Mouse (Mus musculus): ENCODE results near the gene Arhgap9. TPM values are rescaled to one million over a fixed set of nuclear protein-coding genes. Genes with fewer than 3 reads are reported as not detected.
A peak's percentile ranks its signal among the peaks of the same experiment; 100 is the strongest.
"Not testable (repeated sequence)": the region's sequence is repeated elsewhere in the genome, so short reads cannot be mapped to it uniquely, and the experiment has no call there.

The Arhgap9 gene
- polyA plus RNA-seq, 1 experiment from 2014 or later: 1.7 TPM

DNA sequence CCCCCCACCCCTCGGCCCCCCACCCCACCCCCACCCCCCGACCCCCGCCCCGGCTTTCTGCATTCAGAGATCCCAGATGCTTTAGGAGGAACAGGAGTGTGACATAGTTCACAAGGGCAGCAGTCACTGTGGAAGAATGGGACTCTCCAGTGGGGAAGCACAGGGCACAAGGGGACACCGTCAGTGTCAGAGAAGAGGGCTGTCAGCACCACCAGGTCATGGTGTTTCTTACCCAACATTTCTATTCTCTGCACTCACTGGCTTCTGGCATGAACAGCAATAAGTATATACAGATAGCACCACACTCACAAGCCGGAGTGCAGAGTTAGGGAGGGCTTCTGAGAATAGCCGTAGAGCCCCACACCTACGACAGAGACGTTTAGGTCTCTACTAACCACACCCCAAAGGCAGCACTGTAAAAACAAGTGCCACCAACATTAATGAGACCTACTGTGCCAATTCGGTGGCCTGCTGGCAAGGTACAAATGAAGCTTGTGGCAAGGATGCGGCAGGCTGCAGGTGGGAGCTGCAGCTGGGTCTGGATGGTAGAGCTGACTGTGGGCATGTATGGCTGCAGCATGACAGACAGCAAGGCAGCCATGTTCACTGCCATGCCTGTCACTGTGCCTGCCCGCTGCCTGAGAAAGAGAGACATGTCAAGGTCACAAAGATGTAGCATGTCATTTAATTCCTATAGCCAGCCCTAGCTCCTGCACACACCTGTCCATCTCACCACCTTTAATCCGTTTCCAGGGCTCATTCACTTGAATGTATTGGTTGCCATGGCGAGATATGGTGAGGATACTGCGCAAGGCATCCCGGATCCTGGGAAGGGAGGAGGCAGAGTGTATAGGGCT, 24.5 kb upstream of the Arhgap9 start:
- Histone ChIP-seq H3K4me1 (replicated peaks; ENCODE audit: control insufficient read depth, insufficient read depth, low read length) (0 out of 2 replicates have a peak, but pooled peaks cover 2% of the 10 kb centered on the region), H3K27ac (ENCODE audit: low read depth, low read length) (no peak overlapping the region), H3K9ac (ENCODE audit: low read length) (no peak overlapping the region), H3K36me3 (ENCODE audit: control insufficient read depth, insufficient read depth, low read length) (peaks cover 34% of the 10 kb centered on the region), H3K9me3 (ENCODE audit: control insufficient read depth, low read length) (no peaks in the 10 kb centered on the region), H3K4me2 (ENCODE audit: low read depth, low read length, severe bottlenecking) (no peak overlapping the region), H3K27me3 (ENCODE audit: control insufficient read depth, insufficient read depth, low read length) (no peaks in the 10 kb centered on the region), H3K4me3 (ENCODE audit: low read depth, low read length) (no peak overlapping the region)
- DNase-seq (ENCODE audit: low spot score) (no peak), ATAC-seq (replicated peaks; ENCODE audit: low FRiP score) (no peak)
- 95% methylated on average over 16 of the region's 16 CpGs for WGBS

DNA sequence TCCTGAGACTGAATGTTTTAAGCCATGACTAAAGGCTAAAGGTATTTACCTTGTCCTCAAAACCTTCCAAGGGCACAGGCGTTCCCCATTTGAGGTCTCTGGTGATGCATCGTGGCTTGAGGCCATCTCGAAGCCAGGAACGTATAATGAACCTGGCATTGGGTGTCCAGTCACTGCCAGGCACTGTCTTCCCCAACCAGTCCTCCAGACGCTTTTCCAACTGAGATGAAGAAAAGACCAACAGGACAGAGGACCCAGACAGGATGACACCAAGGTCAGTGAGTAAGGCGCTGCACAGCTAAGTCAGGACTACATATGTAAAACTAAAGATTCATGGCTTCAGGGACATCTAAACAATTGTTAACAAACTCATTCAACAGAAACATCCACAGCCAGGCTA, 21.4 kb upstream of the Arhgap9 start:
- Histone ChIP-seq H3K4me1 (replicated peaks; ENCODE audit: control insufficient read depth, insufficient read depth, low read length) (no peaks in the 10 kb centered on the region), H3K4me3 (ENCODE audit: low read depth, low read length) (no peak overlapping the region), H3K27me3 (ENCODE audit: control insufficient read depth, insufficient read depth, low read length) (no peaks in the 10 kb centered on the region), H3K27ac (ENCODE audit: low read depth, low read length) (no peak overlapping the region), H3K9me3 (ENCODE audit: control insufficient read depth, low read length) (no peaks in the 10 kb centered on the region), H3K9ac (ENCODE audit: low read length) (no peak overlapping the region), H3K4me2 (ENCODE audit: low read depth, low read length, severe bottlenecking) (no peak overlapping the region), H3K36me3 (ENCODE audit: control insufficient read depth, insufficient read depth, low read length) (peaks cover 47% of the 10 kb centered on the region)
- no peak for DNase-seq (ENCODE audit: low spot score)
- 93% methylated on average over 6 of the region's 6 CpGs for WGBS
- no peak for ATAC-seq (replicated peaks; ENCODE audit: low FRiP score)

DNA sequence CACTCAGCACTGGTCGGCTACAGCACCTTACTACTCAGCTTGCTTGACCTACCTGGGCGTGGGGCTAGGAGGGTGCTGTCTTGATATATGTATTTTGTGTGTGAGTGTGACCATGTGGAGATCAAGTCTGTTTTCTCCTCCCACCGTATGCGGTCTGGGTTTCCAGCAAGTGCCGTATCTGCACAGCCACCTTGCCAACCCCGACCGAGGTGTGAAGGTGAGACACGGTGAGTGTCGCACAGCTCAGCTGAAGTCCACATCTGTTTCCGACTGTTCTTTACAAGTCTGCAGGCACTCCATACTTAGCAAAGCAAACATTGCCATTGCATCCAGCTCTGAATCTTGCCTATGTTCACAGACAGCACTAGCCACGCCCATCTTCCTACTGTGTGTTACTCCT, 18.6 kb upstream of the Arhgap9 start:
- DNase-seq (ENCODE audit: low spot score): no peak
- Histone ChIP-seq H3K9me3 (ENCODE audit: control insufficient read depth, low read length) (no peaks in the 10 kb centered on the region), H3K4me1 (replicated peaks; ENCODE audit: control insufficient read depth, insufficient read depth, low read length) (no peaks in the 10 kb centered on the region), H3K4me2 (ENCODE audit: low read depth, low read length, severe bottlenecking) (no peak overlapping the region), H3K27me3 (ENCODE audit: control insufficient read depth, insufficient read depth, low read length) (no peaks in the 10 kb centered on the region), H3K27ac (ENCODE audit: low read depth, low read length) (no peak overlapping the region), H3K9ac (ENCODE audit: low read length) (no peak overlapping the region), H3K36me3 (ENCODE audit: control insufficient read depth, insufficient read depth, low read length) (peaks cover 35% of the 10 kb centered on the region), H3K4me3 (ENCODE audit: low read depth, low read length) (no peak overlapping the region)
- ATAC-seq (replicated peaks; ENCODE audit: low FRiP score): no peak
- 93% methylated on average over 11 of the region's 11 CpGs for WGBS

DNA sequence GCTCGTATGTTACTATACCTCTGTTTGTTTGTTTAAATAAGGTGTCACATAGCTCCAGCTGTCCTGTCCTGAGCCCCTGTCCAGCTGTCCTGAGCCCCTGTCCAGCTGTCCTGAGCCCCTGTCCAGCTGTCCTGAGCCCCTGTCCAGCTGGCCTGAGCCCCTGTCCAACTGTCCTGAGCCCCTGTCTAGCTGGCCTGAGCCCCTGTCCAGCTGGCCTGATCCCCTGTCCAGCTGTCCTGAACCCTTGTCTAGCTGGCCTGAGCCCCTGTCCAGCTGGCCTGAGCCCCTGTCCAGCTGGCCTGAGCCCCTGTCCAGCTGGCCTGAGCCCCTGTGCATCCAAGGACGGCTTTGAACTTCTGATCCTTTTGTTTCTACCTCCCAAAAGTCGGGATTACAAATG, 12.6 kb upstream of the Arhgap9 start:
- not testable (repeated sequence) for ATAC-seq (replicated peaks; ENCODE audit: low FRiP score); H3K27ac ChIP-seq (ENCODE audit: low read depth, low read length); H3K9ac ChIP-seq (ENCODE audit: low read length); H3K27me3 ChIP-seq (ENCODE audit: control insufficient read depth, insufficient read depth, low read length); H3K4me2 ChIP-seq (ENCODE audit: low read depth, low read length, severe bottlenecking); H3K4me1 ChIP-seq (replicated peaks; ENCODE audit: control insufficient read depth, insufficient read depth, low read length); DNase-seq (ENCODE audit: low spot score); H3K9me3 ChIP-seq (ENCODE audit: control insufficient read depth, low read length); H3K4me3 ChIP-seq (ENCODE audit: low read depth, low read length)
- peaks cover 13% of the 10 kb centered on the region for H3K36me3 ChIP-seq (ENCODE audit: control insufficient read depth, insufficient read depth, low read length)
- WGBS: 80% methylated on average over 3 of the region's 3 CpGs

DNA sequence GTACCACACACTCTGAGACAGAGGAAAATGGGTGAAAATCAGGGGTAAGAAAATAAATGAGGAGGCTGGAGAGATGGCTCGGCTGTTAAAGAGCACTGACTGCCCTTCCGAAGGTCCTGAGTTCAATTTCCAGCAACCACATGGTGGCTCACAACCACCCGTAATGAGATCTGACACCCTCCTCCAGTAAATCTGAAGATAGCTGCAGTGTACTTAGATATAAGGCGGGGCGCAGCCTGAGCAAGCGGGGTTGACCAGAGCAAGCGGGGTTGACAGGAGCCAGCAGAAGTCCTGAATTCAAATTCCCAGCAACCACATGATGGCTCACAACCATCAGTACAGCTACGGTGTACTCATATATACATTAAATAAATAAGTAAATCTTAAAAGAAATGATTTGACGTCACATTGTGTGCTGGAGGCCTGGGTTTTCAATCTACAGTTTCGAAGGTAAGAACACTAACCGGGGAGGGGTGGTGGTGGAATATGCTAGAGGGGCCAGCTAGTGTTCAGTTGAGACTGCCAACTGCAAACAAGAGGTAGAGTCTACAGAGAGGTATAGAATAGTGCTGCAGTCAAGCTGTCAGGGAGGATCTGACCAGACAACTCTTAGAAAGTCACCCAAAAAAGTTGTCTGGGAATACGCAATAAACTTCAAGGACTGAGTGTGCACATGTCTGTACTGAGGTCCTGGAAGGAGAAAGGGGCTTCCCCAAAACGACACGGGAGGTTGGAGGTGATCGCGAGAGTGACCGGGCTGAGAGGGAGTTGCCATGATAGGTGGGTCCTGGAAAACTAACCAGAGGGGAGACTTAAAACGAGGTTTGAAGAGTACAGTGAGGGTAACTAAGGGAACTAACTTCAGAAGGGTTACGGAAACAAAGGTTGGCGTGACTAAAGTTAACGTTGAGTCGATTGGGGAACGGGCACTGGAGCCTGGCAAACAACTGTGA, 11.0 kb upstream of the Arhgap9 start:
- Histone ChIP-seq H3K36me3 (ENCODE audit: control insufficient read depth, insufficient read depth, low read length) (peaks cover 7% of the 10 kb centered on the region; the same call in 1 of the 2 replicates), H3K27ac (ENCODE audit: low read depth, low read length) (no peak overlapping the region), H3K4me1 (replicated peaks; ENCODE audit: control insufficient read depth, insufficient read depth, low read length) (peaks cover 4% of the 10 kb centered on the region), H3K4me2 (ENCODE audit: low read depth, low read length, severe bottlenecking) (peak overlapping the region; percentile 51), H3K27me3 (ENCODE audit: control insufficient read depth, insufficient read depth, low read length) (no peaks in the 10 kb centered on the region), H3K9me3 (ENCODE audit: control insufficient read depth, low read length) (no peaks in the 10 kb centered on the region), H3K9ac (ENCODE audit: low read length) (peak overlapping the region; percentile 82), H3K4me3 (ENCODE audit: low read depth, low read length) (peak overlapping the region; percentile 79)
- WGBS: 41% methylated on average over 23 of the region's 23 CpGs
- no peak for DNase-seq (ENCODE audit: low spot score)
- peak; percentile 43 for ATAC-seq (replicated peaks; ENCODE audit: low FRiP score)

DNA sequence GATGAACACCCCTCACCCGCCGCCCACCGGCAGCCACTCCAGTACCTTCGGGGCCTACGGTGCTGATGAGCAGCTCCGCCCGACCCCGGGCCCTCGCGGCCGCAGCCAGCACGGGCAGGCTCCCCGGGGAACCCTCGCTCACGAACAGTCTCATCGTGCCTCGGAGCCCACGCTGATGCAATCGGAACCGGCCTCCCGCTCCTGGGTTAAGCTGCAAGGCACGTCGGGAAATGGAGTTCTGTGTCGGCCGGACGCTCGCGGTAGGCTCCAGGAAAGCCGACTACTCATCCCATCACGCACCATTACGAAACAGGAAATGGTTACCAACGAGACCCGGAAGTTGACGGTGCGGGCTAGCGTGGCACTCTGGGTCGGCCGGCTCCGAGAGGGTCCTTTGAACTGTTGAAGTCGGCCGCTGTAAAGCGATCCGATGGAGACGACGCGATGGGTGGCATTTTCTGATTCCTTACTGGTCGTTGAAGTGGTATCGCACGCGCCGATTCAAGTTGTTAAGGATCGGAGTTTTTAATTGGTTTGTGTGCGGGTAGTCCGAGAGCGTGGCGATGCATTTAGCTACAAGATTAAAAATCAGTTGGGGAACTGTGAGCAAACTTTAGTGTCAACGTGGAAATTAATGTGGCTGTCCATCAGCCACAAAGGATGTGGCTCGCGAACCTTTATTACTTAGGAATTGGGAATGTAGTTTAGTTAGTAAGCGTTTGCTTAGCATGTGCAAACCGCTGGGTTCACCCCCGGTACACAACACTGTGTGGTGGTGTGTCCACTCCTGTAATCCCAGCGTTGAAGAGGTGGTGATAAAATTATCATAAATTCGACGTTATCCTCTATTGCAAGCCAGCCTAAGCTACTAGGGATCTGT, 10.0 kb upstream of the Arhgap9 start, which contains the start of gene Mars:
Mars (minus strand) TSS at position 311 of the 880 bp plus-strand sequence.
- peak; percentile 94 for DNase-seq (ENCODE audit: low spot score)
- ATAC-seq (replicated peaks; ENCODE audit: low FRiP score): peak; percentile 96
- WGBS: under 1% methylated on average over 65 of the region's 65 CpGs

DNA sequence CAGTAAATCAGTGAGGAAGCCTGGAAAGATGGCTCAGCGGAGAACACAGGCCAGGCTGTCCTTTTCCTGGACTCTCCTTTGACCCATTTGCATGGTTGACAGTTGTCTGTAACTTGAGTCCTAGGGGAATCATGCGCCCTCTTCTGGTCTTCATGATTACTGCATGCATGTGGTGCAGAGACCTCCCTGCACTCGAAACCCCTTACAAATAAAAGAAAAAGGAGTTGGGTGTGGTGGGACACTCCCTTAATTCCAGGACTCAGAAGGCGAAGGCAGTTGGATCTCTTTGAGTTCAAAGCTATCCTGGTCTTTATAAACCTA, 9.4 kb upstream of the Arhgap9 start:
- 0% methylated on average over 4 of the region's 4 CpGs for WGBS
- Histone ChIP-seq H3K4me1 (replicated peaks; ENCODE audit: control insufficient read depth, insufficient read depth, low read length) (peaks cover 4% of the 10 kb centered on the region), H3K27me3 (ENCODE audit: control insufficient read depth, insufficient read depth, low read length) (no peaks in the 10 kb centered on the region), H3K27ac (ENCODE audit: low read depth, low read length) (0 out of 2 replicates have a peak overlapping the region, but pooled peaks have one; percentile 37), H3K9me3 (ENCODE audit: control insufficient read depth, low read length) (no peaks in the 10 kb centered on the region), H3K4me2 (ENCODE audit: low read depth, low read length, severe bottlenecking) (peak overlapping the region; percentile 51), H3K36me3 (ENCODE audit: control insufficient read depth, insufficient read depth, low read length) (peaks cover 5% of the 10 kb centered on the region; the same call in 1 of the 2 replicates), H3K4me3 (ENCODE audit: low read depth, low read length) (peak overlapping the region; percentile 79), H3K9ac (ENCODE audit: low read length) (peak overlapping the region; percentile 55)
- peak; percentile 45 for ATAC-seq (replicated peaks; ENCODE audit: low FRiP score)
- peak; percentile 91 for DNase-seq (ENCODE audit: low spot score)

More for the DNA sequence above, 10.0 kb upstream of the Arhgap9 start, which contains the start of gene Mars:
- H3K9me3 ChIP-seq (ENCODE audit: control insufficient read depth, low read length): no peaks in the 10 kb centered on the region
- H3K27me3 ChIP-seq (ENCODE audit: control insufficient read depth, insufficient read depth, low read length): no peaks in the 10 kb centered on the region
- peaks cover 4% of the 10 kb centered on the region for H3K4me1 ChIP-seq (replicated peaks; ENCODE audit: control insufficient read depth, insufficient read depth, low read length)
- H3K4me3 ChIP-seq (ENCODE audit: low read depth, low read length): peak within 1 kb of the TSS; percentile 79
- H3K9ac ChIP-seq (ENCODE audit: low read length): peak within 1 kb of the TSS; percentile 82
- peak within 1 kb of the TSS; percentile 51 for H3K4me2 ChIP-seq (ENCODE audit: low read depth, low read length, severe bottlenecking)
- peaks cover 7% of the 10 kb centered on the region; the same call in 1 of the 2 replicates for H3K36me3 ChIP-seq (ENCODE audit: control insufficient read depth, insufficient read depth, low read length)
- H3K27ac ChIP-seq (ENCODE audit: low read depth, low read length): 0 out of 2 replicates have a peak within 1 kb of the TSS, but pooled peaks have one; percentile 37

DNA sequence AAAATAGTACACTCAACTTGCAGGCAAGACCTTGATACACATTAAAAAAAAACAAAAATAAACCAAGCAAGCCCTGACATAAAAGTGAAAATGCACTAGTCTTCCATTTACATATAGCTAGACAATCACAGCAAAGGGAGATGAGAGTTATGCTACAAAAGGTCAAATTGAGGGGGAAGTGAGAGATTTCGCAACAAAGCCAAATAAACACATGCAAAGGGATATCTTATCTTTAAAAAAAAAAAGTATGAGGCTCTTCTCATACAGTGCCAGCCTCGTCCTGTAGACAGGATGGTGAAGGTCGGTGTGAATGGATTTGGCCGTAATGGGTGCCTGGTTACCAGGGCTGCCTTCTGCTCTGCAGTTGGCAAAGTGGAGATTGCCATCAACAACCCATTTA, 8.9 kb upstream of the Arhgap9 start:
- H3K4me1 ChIP-seq (replicated peaks; ENCODE audit: control insufficient read depth, insufficient read depth, low read length): peaks cover 4% of the 10 kb centered on the region
- no peak for ATAC-seq (replicated peaks; ENCODE audit: low FRiP score)
- 80% methylated on average over 4 of the region's 4 CpGs for WGBS

More for the DNA sequence above, 8.9 kb upstream of the Arhgap9 start:
- Histone ChIP-seq H3K4me2 (ENCODE audit: low read depth, low read length, severe bottlenecking) (no peak overlapping the region), H3K9ac (ENCODE audit: low read length) (no peak overlapping the region), H3K27ac (ENCODE audit: low read depth, low read length) (no peak overlapping the region), H3K27me3 (ENCODE audit: control insufficient read depth, insufficient read depth, low read length) (no peaks in the 10 kb centered on the region), H3K9me3 (ENCODE audit: control insufficient read depth, low read length) (no peaks in the 10 kb centered on the region), H3K36me3 (ENCODE audit: control insufficient read depth, insufficient read depth, low read length) (peaks cover 2% of the 10 kb centered on the region; the same call in 1 of the 2 replicates), H3K4me3 (ENCODE audit: low read depth, low read length) (no peak overlapping the region)
- DNase-seq (ENCODE audit: low spot score): no peak
